Mouse (Mus musculus): ENCODE data around the gene Hnrnpa3.
A peak's percentile ranks its signal among the peaks of the same experiment; 100 is the strongest.
"Not testable (repeated sequence)": the region's sequence is repeated elsewhere in the genome, so short reads cannot be mapped to it uniquely, and the experiment has no call there.

Hnrnpa3 gene

DNA sequence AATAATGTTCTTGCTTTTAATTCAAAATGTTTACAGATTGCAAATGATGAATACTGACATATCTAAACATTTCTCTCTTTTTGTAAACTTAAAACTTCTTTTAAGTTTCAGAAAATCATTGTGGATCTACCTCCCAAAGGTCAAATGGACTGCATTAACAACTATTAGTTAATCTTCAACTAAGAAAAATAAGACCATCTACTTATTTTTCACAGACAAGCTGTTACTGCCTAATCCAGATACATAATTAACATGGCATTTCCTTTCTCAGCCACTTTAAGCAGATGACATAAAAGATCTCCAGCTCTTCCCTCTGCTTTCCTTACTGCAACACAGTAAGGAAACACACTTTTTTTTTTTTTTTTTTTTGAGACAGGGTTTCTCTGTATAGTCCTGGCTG lies 21.7 kb upstream of the Hnrnpa3 start:
- no peak for DNase-seq

DNA sequence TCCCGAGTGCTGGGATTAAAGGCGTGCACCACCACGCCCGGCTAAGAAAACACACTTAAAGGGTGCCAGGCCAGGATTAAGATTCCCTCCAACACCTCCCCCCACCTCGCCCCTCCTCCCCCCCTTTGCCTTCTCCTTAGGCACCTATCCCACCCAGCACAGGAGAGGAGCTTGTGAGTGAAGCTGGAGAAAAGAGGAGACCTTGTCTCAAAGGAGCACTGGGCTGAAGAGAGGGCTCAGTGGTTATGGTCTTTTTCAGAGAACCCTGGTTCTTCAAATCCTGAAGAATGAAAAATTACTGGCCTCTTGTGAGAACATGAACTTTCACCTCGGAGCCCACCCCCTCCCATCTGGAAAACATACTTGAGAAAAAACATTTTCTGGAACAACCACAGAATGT lies 21.2 kb upstream of the Hnrnpa3 start:
- DNase-seq, result not testable (repeated sequence)

DNA sequence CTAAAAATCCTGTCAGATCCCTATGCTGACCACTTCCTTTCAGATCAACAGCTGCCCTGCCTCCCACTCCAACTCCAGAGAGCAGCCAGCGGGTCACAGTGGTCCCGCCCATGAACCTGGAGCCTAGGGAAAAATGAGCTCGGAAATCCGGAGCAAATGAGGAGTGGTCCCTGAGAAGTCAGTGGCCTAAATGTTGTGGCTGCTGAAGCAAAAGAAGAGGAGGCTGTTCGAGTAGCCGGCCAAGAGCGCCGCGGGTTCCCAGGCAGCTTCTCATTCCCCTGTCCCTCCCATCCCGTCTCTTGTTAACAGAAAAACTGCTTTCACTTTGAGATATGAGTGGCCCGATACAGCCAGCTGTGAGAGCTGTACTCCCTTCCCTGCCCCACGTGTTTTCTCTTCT lies 19.5 kb upstream of the Hnrnpa3 start:
- DNase-seq, result not testable (repeated sequence)

DNA sequence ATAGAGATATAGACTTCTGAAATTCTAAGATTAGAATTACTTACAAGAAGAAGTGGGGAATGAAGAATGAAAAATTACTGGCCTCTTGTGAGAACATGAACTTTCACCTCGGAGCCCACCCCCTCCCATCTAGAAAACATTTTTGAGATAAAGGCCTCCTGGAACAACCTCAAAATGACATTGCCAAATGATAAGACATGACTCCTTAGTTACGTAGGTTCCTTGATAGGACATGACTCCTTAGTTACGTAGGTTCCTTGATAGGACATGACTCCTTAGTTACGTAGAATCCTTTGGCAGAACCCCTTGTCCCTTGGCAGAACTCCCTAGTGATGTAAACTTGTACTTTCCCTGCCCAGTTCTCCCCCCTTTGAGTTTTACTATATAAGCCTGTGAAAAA lies 16.7 kb upstream of the Hnrnpa3 start:
- not testable (repeated sequence) for DNase-seq

DNA sequence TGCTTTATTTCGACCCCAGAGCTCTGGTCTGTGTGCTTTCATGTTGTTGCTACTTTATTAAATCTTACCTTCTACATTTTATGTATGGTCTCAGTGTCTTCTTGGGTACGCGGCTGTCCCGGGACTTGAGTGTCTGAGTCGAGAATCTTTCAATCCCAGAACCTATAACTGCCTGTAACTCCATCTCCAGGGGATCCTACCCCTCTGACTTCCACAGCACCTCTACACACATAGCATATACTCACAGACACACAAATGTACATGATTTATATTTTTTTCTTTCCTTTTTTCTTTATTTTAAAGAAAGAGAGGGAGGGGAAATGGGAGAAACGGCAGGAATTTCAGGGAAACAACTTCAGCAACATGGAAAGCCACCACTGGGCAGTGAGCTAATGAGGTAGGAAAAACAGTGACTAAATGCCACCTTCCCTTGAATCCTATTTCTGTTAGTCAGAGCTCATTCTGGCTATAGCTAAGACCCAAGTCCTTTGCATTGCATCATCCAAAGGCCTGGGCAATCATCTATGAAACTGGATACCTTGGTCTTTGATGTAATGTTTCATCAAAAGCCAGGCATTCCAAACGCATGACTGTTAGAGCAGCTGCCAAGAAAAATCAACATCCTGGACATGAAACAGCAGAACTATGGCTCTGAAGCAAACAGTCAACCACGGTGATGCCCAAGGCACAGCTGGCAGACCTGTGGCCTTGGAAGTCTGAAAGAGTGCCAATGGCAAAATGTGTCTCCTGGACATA lies 16.1 kb upstream of the Hnrnpa3 start:
- DNase-seq, result no peak

DNA sequence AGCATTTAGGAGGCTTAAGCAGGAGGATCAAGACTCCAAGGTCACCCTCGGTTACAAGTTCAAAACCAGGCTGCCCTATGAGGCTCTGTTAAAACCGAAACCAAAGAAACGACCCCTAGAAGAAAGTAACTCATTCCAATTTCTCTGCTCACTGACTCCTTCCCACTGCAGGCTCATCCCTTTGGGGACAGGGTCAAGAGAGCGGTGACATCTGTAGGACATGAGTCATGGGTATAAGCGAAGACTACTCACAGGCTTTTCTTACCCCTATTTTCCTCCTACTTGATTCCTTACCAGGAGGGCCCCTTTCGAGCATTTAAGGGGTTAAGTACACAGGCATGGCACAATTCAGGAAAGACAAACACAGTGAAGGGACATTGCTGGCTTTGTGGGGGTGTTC lies 15.1 kb upstream of the Hnrnpa3 start:
- no peak for DNase-seq

DNA sequence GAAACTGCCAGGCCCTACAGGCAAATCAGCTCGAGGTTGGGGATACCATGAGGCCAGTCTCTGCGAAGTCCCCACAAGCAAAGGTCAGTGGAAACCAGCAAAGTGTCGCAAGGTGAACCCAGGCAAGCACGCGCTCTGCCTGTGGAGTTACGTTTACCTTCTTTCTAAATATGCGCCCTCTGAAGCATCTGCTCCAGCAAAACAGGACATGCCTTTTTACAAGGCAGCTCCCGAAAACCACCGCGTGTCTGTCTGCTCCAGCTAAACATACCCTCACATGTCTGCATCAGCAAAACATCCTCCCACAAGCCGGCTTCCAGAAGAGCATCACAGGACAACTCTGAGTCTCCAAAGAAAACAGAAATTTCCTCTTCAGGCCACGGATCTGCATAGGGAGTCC lies 13.8 kb upstream of the Hnrnpa3 start:
- no peak for DNase-seq

DNA sequence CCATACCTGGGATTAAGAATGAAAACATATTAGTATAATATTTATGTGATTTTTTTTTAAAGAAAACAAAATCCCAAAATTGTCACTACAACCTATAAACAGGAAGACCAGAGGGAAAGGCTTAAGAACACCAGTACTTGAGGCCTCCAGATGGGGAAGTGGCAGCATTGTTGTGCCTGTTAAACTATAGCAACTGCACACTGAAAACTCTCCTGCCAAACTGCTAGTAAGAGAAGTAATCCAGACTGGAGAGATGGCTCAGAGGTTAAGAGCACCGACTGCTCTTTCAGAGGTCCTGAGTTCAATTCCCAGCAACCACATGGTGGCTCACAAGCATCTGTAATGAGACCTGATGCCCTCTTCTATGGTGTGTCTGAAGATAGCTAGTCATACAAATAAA lies 8.6 kb upstream of the Hnrnpa3 start:
- no peak for DNase-seq

DNA sequence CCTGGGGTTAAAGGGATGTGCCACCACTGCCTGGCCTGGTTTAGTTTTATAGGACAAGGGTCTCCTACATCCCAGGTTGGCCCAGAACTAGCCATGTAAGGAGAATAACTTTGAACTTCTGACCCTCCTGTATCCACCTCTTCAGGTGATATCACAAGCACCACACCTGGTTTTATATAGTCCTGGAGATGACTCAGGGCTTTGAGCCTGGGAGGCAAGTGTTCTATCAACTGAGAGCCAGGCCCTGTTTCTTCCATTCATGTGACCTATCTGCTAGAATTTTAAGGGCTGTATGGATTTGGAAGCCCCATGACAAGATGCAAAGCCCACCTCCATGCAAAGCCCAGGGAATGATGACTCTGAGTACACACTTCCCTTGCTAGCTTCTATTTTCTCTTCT lies 5.9 kb upstream of the Hnrnpa3 start:
- no peak for DNase-seq

DNA sequence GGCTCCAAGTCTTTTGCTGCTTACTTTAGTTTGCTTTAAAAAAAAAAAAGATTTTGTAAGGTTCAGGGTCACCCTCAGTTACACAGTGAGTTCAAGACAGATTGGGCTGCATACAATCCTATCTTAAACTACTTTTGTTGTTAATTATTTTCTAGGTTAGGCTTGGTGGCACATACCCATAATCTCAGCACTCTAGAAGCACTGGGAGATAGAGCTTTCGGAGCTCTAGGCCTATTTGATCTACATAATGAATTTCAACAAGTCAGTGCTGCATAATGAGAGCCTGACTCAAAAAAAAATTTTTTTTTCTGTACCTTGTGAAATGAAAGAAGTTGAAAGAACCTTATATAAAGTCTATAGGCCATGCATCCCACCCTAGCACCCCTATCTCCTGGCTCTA lies 4.4 kb upstream of the Hnrnpa3 start:
- DNase-seq, result no peak

DNA sequence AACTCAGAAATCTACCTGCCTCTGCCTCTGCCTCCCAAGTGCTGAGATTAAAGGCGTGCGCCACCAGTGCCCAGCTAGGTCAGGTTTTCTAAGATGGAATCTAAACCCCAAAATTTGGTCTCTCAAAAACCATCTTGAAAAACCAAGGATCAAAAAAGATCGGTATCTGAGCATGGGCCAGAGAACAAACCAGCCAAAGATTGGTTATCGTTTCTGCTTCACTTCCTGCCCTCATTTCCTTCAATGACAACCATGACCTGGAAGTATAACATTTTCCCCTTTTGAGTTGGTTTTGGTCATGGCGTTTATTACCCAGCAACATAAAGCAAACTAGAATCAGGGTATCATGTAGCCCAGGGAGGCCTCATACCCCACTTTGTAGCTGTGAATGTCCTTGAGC lies 2.1 kb upstream of the Hnrnpa3 start:
- no peak for DNase-seq

DNA sequence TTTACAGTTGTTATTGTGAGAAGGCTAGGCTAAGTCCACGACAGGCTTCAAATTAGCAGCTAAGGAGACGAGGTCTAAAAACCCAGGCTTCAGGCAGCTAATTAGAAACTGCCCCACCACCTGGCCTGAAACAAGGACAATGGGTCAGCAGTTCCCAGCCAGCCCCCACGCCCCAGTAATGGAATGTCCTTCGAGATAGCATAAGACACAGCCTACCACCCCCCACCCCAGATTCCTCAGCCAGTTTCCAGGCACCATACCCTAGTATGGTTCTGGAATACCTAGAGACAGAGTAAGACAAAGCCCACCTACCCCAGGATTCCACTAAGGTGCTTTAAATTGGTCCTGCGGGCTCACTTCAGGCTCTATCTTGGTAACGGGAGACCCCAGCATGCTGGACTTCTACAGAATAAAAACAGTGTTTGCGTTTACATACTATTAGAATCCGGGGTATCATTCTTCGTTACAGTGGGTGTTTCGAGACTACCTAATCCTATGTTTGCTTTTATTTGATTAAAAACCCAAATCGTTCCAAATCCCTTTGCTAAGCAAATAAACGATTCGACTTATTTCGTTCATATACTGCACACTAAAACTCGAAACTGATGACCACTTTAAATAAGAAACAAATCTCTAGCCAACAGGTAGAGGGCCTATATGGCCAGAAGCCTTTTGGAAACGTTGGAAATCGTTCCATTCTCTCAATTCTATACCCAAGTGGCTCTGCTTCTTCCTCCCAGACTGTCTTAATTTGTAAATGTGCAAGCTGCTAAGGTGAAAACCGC lies 962 bp upstream of the Hnrnpa3 start:
- DNase-seq, result peak; percentile 58

DNA sequence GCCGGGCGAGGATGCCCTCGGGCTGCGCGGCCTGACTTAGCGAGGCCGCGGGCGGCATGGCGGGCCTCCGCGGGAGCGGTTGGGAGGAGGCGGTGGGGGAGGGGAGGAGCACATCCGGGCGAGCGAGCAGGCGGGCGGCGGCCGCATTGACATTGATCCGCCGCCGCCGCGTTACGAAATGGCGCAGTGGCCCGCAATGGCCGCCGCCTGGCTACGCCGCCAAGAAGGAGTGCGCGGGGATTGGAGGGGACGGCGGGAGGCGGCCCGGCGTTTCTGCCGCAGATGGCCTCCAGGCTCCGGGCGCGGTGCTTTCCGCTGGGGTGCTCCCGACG lies 534 bp downstream of the Hnrnpa3 start:
- peak; percentile 95 for DNase-seq

DNA sequence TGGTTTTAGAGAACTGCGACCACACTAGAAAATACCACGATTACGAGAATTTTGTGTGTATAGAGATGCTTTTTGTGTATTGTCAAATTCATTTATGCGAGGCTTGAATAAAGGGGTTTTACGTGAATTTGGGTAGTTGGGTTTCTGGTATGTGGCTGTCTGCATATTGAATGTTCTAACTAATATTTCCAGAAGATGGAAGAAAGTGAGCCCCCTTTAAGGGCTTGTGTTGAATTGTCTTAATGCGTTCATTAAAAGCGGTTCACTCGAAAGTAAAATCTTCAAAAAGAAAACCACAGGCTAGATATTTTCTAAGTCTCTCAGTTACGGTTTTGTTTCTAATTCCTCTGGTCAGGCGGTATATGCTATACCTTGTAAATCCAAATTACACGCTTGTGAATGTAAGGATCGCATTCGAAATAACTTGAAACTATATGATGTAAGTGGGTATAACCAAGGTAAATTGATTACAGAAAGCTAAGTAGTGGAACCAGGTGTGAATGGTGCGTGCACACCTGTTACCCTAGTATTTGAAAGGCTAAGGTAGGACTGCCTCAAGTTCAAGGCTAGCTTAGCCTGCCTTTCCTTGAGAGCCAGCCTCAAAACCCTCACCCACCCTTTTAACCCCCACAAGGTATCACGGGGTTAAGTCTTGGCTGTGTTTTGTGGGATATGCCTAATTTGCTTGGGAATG lies 1.3 kb downstream of the Hnrnpa3 start:
- no peak for DNase-seq

DNA sequence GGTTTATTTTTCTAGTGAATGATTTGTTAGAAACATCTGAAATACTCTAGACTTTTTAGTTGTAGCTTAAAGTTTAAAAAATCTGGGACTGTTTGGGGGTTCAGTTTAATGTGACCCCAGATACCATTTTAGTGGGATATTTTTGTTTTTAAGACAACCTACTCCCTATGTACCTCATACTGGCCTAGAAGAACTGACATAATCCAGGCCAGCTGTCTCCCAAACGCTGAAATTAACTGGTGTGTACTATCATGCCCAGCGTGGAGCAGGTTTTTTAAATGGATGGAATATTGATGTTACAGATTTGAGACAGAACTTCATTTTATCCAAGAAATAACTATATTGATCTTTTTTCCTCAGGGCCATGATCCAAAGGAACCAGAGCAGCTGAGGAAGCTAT lies 2.0 kb downstream of the Hnrnpa3 start:
- no peak for DNase-seq

DNA sequence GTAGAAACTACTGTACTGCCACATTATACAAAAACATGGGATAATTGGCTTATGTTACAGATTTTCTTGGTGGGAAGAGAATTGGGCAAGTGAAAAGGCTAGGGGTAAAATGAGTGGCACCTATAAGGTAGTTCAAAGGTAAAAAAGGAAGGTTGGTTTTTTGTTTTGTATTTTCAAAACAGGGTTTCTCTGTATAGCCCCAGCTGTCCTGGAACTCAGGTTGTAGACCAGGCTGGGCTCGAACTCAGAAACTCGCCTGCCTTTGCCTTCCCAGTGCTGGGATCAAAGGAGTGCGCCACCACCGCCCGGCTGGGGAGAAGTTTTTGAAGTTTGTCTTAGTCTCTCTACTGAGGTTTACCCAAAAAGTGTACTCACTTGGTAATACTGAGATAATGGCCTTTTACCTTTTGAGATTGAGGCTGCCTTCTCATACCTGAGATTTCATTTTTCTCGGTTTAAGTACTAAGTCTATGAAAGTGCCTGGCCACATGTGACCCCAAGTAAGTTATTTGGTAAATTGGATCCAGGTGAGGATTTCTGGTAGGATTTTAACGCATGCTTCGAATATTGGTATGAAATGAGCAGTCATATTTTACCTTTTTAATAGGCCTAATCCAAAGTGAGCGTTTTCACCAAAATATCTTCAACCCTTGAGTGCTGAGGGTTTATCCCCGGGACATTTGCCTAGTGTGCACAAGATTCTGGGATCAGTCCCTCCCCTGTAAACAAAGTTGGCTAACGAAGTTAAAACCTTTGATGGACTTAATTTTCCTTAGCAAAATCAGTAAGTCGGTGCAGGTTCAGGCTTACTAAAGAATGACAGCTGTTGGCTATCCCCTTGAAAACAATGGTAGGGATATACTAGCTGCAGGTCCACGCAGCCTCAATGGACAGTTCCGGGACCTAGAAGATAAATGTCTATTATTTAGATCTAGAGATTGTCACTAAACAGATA lies 10.7 kb downstream of the Hnrnpa3 start:
- peak; percentile 39 for DNase-seq

DNA sequence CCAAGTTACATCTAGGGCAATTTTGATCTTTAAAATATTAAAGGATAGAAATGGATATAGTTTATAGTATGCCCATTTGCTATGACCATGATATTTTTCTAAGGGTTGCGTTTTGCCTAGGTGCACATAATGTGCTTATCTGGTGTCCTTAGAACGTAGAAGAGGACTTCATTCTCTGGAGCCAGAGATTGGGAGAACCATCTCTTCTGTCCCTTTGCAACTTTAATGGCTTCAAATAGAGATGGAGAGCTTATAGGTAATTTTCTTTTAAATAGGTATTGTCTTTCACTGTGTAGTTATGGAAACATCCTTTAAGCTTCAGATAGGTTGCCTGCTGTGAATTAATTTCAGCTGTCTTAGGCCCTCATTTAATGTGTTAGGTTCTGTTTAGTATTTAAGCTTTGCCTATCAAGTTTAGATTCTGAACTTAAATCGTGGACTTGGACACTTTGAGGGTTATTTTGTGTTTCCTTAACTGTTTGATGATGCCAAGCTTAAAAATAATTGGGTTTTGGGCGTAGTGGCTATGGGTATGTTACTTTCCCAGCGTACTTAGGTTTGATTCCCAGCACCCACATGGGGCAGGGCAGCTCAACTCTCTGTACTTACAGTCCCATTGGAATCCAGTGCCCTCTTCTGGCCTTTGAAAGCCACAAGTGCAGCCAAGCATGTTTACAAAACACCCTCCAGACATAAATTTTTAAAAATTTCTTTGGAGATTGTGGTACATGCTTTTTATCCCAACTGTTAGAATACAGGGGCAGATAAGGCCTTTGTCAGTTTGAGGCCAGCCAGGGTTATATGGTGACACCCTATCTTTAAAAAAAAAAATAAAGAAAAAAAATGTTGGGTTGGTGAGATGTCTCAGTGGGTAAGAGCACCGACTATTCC lies 11.6 kb downstream of the Hnrnpa3 start:
- no peak for DNase-seq

DNA sequence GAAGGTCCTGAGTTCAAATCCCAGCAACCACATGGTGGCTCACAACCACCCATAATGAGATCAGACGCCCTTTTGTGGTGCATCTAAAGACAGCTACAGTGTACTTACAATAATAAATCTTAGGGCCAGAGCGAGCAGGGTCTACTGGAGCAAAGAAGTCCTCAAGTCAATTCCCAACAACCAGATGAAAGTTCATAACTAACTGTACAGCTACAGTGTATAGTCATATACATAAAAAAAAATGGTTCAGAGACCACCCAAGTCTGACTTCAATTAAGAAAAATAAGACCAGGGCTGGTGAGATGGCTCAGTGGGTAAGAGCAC lies 12.2 kb downstream of the Hnrnpa3 start:
- no peak for DNase-seq

DNA sequence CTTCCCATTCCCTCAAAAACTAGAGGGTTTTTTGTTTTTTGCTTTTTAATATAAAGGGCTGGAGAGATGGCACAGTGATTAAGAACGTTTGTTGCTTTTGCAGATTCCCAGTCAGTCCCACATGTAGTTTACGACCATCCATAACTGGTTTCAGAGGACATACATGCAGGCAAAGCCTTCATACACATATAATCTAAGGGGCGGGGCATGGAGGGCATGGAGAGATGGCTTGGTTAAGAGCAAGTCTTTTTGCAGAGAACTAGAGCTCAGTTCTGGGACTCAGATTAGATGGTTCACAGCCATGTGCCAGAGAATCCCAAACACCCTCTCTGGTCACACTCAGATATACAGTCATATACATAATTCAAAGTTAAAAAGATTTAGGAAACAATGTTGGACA lies 13.5 kb downstream of the Hnrnpa3 start:
- DNase-seq, result no peak

DNA sequence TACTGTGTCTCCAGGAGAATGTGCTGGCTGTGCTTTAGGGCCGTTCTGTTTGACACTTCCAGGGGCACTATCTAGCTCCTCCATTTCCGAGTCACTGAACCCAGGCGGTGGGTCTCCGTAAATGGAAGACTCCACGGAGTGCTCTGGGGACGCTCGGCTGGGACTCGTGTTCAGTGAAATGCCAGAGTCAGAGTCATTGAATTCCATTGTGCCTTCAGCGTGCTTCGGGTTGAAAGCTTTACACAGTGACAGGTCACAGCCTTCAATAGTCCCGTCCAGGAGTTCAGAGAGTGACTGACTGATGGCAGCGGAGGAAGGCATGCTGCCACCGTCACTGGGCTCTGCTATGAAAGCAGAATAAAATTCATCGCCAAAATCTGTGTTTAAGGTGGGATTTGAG lies 17.5 kb downstream of the Hnrnpa3 start:
- no peak for DNase-seq

DNA sequence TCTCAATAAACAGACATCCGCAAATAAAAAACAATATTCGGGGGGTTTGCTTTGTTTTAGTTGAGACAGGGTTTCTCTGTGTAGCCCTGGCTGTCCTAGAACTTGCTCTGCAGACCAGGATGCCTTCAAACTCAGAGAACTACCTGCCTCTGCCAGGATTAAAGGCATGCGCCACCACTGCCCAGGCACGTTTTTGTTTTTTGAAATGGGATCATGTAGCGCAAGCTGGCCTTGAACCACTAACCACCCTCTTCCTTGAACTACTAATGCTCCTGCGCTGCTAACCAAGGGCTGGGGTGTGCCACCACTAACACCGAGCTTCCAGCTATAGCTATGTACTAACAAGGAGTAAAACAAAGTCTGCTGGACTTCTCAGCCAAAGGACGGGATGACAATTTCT lies 20.9 kb downstream of the Hnrnpa3 start:
- no peak for DNase-seq

DNA sequence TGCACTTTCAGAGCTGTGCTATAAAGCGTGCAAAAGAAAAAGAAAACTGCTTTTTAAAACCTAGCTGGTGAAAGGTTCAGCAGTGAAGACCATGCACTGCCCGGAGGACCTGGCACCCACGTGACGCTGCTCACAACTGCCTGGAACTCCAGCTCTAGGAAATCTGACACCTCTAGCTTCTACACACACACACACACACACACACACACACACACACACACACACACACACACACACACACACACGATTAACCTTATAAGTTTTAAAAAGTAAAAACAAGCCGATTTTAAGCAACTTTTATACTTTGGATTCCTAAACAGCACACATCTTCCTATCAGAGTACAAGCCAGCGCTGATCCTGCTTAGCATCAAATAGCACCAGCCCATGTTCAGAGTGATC lies 22.4 kb downstream of the Hnrnpa3 start:
- DNase-seq, result no peak
